Mouse (Mus musculus) monocyte, adult 59 days (primary cell): ENCODE results near the gene Draxin. TPM values are rescaled to one million over a fixed set of nuclear protein-coding genes. Genes with fewer than 3 reads are reported as not detected.

Experiments
- total RNA-seq, 2 experiments: library from RNA; stranded (reverse); gene quantifications; one replicate each; pipeline ENCODE4 v1.2.4; 2023

Draxin gene
- total RNA-seq, result not detected

DNA sequence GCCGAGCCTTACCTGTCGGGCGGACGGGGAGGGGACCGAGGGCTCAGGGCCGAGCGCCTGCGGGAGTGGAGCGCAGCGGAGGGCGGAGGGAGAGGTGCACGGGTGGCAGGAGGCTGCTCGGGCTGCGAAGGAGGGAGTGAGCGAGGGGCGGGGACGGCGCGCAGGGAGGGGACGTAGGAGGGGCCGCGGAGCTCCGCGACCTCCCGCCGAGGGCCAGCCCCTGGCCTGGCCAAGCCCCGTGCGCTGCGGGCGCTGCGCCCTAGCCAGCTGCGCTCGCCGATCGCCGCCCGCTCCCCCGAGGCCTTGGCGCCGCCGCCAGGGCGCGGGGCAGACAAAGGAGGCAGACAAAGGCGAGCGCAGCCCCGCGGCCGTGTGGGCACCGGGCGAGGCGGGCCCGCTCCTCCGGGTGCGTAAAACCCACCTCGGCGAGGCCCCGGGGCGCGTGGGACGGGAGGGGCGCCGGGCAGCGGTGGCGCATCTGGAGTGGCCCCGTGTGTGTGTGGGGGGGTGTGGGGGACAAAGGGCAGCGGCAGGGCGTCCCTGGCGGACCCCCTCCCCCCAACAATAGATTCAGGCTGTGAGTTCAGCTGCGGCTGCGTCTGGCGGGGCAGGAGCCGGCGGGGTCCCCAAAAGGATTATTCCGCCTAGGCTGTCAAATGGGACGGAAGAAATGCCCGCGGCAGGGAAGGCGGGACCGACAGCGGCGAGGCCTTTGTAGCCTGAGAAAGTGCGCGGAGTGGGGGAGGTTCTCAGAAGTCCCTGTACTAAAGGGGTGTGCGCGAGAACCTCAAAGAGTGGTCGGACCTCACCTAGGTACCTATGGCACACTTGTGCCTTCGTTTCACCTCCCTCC, at the start of gene Draxin:
Draxin (minus strand) TSS at position 138 of the 853 bp plus-strand sequence.

GRCm38 (mm10) chr4:148160436-148161390, 30.2 kb upstream of the Draxin start, which contains the start of the genes Fbxo44 and Fbxo2:
Gene Fbxo44 (minus strand): TSS chr4:148160482.
Gene Fbxo2 (plus strand): TSS chr4:148160621.

DNA sequence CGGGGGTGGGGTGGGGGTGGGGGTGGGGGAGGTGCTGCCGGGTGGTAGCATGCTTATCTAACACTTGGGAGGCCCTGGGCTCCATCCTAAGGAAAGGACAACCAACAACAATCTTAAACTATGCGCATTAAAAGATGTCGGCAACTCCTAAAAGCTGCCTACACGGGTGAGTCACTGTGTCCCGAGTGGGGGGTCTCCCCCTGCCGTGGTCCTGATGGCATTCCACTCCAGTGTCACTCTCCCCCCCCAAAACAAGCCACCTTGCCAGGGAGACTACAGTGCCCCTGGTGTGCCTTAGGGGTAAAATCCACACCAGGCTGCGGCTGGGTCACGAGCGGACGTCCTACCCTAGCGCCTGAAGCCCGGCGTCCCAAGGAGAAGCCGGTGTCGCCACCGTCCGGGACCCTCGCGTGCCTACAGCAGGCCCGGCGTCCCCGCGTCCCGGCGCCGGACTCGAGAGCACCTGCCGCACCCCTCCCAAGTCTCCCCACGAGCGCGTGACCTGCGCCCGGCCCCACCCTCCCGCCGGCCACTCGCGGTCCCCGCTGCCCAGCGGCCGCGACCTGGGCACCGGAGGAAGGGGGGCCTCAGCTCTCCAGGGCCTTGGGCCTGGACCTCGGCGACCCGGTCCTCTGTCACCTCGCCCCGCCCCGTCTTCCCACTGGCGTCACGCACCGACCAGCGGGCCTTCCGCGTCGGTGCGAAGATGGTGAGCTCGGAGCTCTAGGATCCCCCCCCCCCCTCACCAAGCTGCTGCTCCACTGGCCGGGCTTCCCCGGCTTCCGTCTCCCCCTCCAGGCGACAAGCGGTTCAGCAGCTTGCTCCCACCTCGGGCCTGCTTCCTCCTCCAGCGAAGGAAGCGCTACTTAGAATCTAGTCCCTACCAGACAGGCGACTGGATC, 21.0 kb upstream of the Draxin start, which contains the start of gene Fbxo6:
Fbxo6 (minus strand) TSS at position 874 of the 902 bp plus-strand sequence.

DNA sequence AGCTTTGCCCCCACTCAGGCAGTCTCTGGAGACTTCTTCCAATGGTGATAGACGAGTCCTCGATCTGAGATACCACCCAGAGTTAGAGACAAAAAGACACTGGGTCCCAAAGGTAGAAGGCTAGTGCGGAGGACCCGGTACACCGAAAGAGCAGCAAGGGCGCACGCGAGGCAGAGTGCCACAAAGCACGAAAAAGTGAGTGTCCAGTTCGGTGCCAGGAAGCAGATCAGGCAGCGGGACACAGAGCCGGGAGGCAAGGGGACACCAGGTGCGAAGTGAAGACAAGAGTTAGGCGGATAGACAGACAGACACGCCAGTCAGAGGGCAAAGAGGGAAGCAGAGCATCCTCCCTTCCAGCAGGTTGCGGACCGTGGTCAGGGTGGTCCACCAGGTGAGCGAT, 365 bp downstream of the Draxin start, which contains the start of gene Mad2l2:
Mad2l2 (plus strand) TSS at position 252 of the 400 bp plus-strand sequence.

DNA sequence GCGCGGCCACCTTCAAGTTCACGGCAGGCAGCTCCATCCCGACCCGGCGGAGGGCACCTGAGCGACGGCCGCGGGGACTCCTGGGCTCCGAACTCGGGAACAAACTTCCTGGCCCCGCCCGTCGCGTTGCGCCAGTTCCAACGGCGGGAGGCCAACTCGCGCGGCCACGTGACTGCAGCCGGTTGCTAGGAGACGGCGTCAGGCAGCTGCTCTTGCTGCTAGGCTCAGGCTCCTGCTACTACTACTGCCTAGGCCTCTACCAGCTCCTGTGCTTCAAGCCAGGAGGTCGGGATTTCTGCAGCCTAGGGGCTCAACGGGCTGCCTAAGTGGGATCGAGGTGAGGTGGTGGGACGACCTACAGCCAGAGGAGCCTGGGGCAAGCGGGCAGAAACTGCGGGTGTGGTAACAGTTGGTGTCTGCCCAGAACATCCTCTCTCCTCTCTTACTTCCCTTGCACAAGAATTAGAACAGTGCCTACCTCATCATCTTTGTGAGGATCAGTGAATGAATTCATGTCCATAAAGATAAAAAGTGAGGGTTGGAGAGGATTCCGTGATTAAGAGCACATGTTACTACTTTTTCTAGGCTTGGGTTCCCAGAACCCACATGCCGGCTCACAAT, 42.5 kb downstream of the Draxin start, which contains the start of gene Agtrap:
Agtrap (minus strand) TSS at position 125 of the 621 bp plus-strand sequence.

Other genes with a start within 250 kb of the Draxin start
- gene Mfn2, start 226.0 kb downstream of the Draxin start, total RNA-seq, result 10 to 100 TPM; 35.3 to 37.7 TPM
- 10 to 100 TPM; 32.7 to 34.8 TPM for gene Plod1, start 193.9 kb downstream of the Draxin start, total RNA-seq
- gene 2510039O18Rik, start 189.8 kb downstream of the Draxin start, total RNA-seq, result 10 to 100 TPM; 57.4 to 67.8 TPM
- gene Nppb, start 144.9 kb downstream of the Draxin start, total RNA-seq, result not detected
- not detected for gene Nppa, start 130.0 kb downstream of the Draxin start, total RNA-seq
- 10 to 100 TPM; 19.1 to 27.4 TPM for gene Clcn6, start 91.9 kb downstream of the Draxin start, total RNA-seq
- 10 to 100 TPM; 30.7 to 33.8 TPM for gene Mthfr, start 91.6 kb downstream of the Draxin start, total RNA-seq
- gene Agtrap, start 42.7 kb downstream of the Draxin start, total RNA-seq, result 10 to 100 TPM; 26.7 to 33.2 TPM
- 10 to 100 TPM; 18.3 to 19.5 TPM for gene Mad2l2, start 314 bp downstream of the Draxin start, total RNA-seq
- 10 to 100 TPM; 29.5 to 29.8 TPM for gene Fbxo6, start 21.4 kb upstream of the Draxin start, total RNA-seq
- gene Fbxo44, start 29.8 kb upstream of the Draxin start, total RNA-seq, result 1 to 10 TPM; 2.3 to 2.8 TPM
- gene Fbxo2, start 29.9 kb upstream of the Draxin start, total RNA-seq, result not detected
- gene Disp3, start 157.3 kb upstream of the Draxin start, total RNA-seq, result not detected